Mouse (Mus musculus) E14TG2a.4 (cell line): ENCODE data around the gene Setd1b.

Source experiments
- CTCF ChIP-seq: conservative IDR thresholded peaks from 2 replicates; pipeline ENCODE4 v1.5.1; 2014; ENCODE audit warnings: low read length
- NANOG ChIP-seq: IDR thresholded peaks from 2 replicates; pipeline ENCODE4 v1.6.1; 2014; ENCODE audit warnings: borderline replicate concordance, low read length, mixed read lengths

DNA sequence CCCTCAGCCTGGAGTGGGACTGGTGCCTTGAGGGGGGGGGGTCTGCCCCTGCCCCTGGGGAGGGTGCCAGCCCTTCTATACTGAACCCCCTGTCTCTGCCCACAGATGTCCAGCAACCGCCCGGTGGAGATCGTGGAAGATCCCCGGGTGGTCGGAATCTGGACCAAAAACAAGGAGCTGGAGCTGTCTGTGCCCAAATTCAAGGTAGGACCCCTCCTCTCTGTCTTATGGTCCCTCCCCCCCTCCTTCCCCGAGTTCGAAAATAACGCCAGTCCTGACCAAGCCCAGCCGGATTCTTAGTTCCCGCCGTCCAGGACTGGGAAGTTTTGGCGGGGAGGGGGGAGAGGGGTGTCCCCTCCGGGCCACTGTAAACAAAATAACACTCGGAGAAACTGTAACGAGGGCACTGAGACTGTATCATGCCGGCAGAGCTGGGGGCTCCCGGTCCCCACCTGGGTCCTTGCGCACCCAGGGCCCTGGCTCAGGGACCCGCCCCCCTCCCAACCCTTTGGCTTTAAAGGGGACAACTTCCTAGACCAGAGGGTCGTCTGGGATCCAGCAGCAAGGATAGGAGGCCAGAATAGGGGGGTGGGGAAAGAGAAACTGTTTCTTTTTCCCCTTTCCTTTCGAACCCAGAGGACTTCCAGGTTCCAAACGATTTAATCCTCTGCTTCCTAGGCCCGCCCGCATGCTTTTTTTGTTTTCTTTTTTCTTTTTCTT is 1.4 kb downstream of the Setd1b start:
- TF ChIP-seq CTCF = no peak
- no peak for TF ChIP-seq NANOG
